In genomic region chr10:127041774-127042338, GRCm38 (mm10) we compare ENCODE assay signal across 8 mouse cellular contexts. TPM values are rescaled to one million over a fixed set of nuclear protein-coding genes. Genes with fewer than 3 reads are reported as not detected.
DNase-seq lines count a peak whose midpoint lies in the region; ATAC-seq lines count a peak whose summit lies in the region.

No protein-coding gene starts in this region.

- intact Hi-C loops in gastrocnemius, postnatal 36 days (cut with DNase I) = no loop called here
- intact Hi-C loops in left cerebral cortex, postnatal 25 days (cut with DNase I) = no loop called here

- H3K27ac ChIP-seq in intestine, embryonic 15.5 days = peak overlapping the region; percentile 71

- H3K9ac ChIP-seq in intestine, embryonic 15.5 days = peak overlapping the region; percentile 69

- peak; percentile 92 for ATAC-seq in intestine, embryonic 15.5 days

- H3K9me3 ChIP-seq in intestine, embryonic 15.5 days = no peaks in the 10 kb centered on the region

- 0 out of 2 replicates have a peak, but pooled peaks cover 3% of the 10 kb centered on the region for H3K27me3 ChIP-seq in intestine, embryonic 15.5 days (replicated peaks)

- H3K36me3 ChIP-seq in intestine, embryonic 15.5 days = 0 out of 2 replicates have a peak, but pooled peaks cover 2% of the 10 kb centered on the region

- peak; percentile 87 to 91 for DNase-seq in adrenal gland, adult 18-20 months (ENCODE audit: low spot score in 2 of 2)
- peak; percentile 87 for DNase-seq in embryo, embryonic 11.5 days (ENCODE audit: low read depth, low spot score)
- DNase-seq in gastrocnemius, postnatal 36 days = peak; percentile 79 to 88
- peak; percentile 91 to 93 for DNase-seq in left cerebral cortex, postnatal 25 days (ENCODE audit: low spot score in 2 of 2)
- DNase-seq in mesoderm, embryonic 11.5 days (ENCODE audit: low read depth, low spot score) = peak; percentile 94
- DNase-seq in right cerebral cortex, postnatal 25 days = peak; percentile 92
- DNase-seq in urinary bladder, postnatal 4 days (ENCODE audit: low spot score in 2 of 2) = peak; percentile 85 to 87

- WGBS in intestine, embryonic 15.5 days = under 1% methylated on average over 38 of the region's 44 CpGs

- H3K4me2 ChIP-seq in intestine, embryonic 15.5 days (replicated peaks) = peak overlapping the region; percentile 97

- peak overlapping the region; percentile 85 for H3K4me3 ChIP-seq in intestine, embryonic 15.5 days (replicated peaks)

- peaks cover 11% of the 10 kb centered on the region for H3K4me1 ChIP-seq in intestine, embryonic 15.5 days (replicated peaks)

RNA-seq across cellular contexts. Expression of gene Eef1akmt3, which starts 0.5 kb away (rescaled TPM):
- under 1 TPM; 0.26 to 0.27 TPM for total RNA-seq in adrenal gland, adult 18-20 months (2021)
- total RNA-seq in gastrocnemius, postnatal 36 days (2021) = under 1 TPM in 1 of 2 experiments, not detected in 1; 0.10 TPM
- polyA plus RNA-seq in intestine, embryonic 15.5 days (2015; fragmentation: Nextera tagmentation; extraction: Ambion mirVana) = 0.40 and 0.69 TPM in 2 replicates
- under 1 TPM; 0.16 to 0.25 TPM for total RNA-seq in left cerebral cortex, postnatal 25 days (2021)

RNA-seq across cellular contexts. Expression of gene Mettl1, which starts 0.6 kb away (rescaled TPM):
- total RNA-seq in adrenal gland, adult 18-20 months (2021) = 10 to 100 TPM; 16.0 to 18.2 TPM
- 10 to 100 TPM in 1 of 2 experiments, 1 to 10 TPM in 1; 8.2 to 10.0 TPM for total RNA-seq in gastrocnemius, postnatal 36 days (2021)
- 48.9 and 55.1 TPM in 2 replicates for polyA plus RNA-seq in intestine, embryonic 15.5 days (2015; fragmentation: Nextera tagmentation; extraction: Ambion mirVana)
- total RNA-seq in left cerebral cortex, postnatal 25 days (2021) = 1 to 10 TPM; 8.7 to 9.7 TPM

RNA-seq across cellular contexts. Expression of gene Cyp27b1, which starts 6.2 kb away (rescaled TPM):
- total RNA-seq in adrenal gland, adult 18-20 months (2021) = under 1 TPM; 0.42 to 0.56 TPM
- total RNA-seq in gastrocnemius, postnatal 36 days (2021) = under 1 TPM; 0.10 to 0.15 TPM
- 0.05 and 0.11 TPM in 2 replicates for polyA plus RNA-seq in intestine, embryonic 15.5 days (2015; fragmentation: Nextera tagmentation; extraction: Ambion mirVana)
- 1 to 10 TPM in 1 of 2 experiments, under 1 TPM in 1; 0.57 to 1.1 TPM for total RNA-seq in left cerebral cortex, postnatal 25 days (2021)

RNA-seq across cellular contexts. Expression of gene Tsfm, which starts 11.2 kb away (rescaled TPM):
- total RNA-seq in adrenal gland, adult 18-20 months (2021) = 10 to 100 TPM; 55.1 to 61.3 TPM
- total RNA-seq in gastrocnemius, postnatal 36 days (2021) = 10 to 100 TPM; 20.5 to 21.7 TPM
- polyA plus RNA-seq in intestine, embryonic 15.5 days (2015; fragmentation: Nextera tagmentation; extraction: Ambion mirVana) = 91.8 and 99.3 TPM in 2 replicates
- 10 to 100 TPM; 30.1 to 37.1 TPM for total RNA-seq in left cerebral cortex, postnatal 25 days (2021)

RNA-seq across cellular contexts. Expression of gene March9, which starts 18.1 kb away (rescaled TPM):
- 1 to 10 TPM; 6.3 to 6.8 TPM for total RNA-seq in adrenal gland, adult 18-20 months (2021)
- total RNA-seq in gastrocnemius, postnatal 36 days (2021) = under 1 TPM; 0.64 to 0.66 TPM
- 0.74 and 0.91 TPM in 2 replicates for polyA plus RNA-seq in intestine, embryonic 15.5 days (2015; fragmentation: Nextera tagmentation; extraction: Ambion mirVana)
- total RNA-seq in left cerebral cortex, postnatal 25 days (2021) = 10 to 100 TPM; 21.7 to 21.8 TPM

Comparison
In these comparisons a context has a peak if more than half of its experiments do, and no peak if none do; other contexts are left out.
1. Peak in every context shown above with its lines: DNase-seq, ATAC-seq, H3K4me3 ChIP-seq and H3K27ac ChIP-seq.